ENCODE assay signal across 7 mouse cellular contexts in the genomic region with DNA sequence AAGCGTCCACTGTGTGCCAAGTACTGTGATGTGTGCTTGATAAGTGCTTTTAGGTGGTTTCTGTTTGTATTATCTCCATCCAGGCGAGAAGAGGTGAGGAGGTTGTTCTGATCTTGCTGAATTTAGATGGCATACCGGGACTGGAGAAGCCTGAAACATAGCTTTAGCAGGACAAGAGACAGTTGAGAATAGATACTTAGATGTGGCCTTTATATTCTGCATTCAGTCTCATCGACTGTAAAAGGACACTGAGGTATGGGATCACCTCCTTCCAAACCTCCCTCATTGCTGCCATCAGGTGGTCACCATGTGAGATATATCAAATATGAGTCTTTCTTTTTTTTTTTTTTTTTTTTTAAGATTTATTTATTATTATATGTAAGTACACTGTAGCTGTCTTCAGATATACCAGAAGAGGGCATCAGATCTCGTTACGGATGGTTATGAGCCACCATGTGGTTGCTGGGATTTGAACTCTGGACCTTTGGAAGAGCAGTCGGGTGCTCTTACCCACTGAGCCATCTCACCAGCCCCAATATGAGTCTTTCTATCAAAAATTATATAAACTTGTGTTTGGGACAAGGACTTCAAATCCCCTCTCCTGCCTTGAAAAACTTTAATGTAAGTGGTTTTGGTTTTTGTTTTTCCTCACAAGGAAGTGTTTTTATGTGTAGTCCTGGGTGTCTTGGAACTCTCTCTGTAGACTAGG. TPM values are rescaled to one million over a fixed set of nuclear protein-coding genes. Genes with fewer than 3 reads are reported as not detected.
A peak's percentile ranks its signal among the peaks of the same experiment; 100 is the strongest.
DNase-seq lines count a peak whose midpoint lies in the region; ATAC-seq lines count a peak whose summit lies in the region.
"Not testable (repeated sequence)": the region's sequence is repeated elsewhere in the genome, so short reads cannot be mapped to it uniquely, and the experiment has no call there.

No protein-coding gene starts in this region.

- DNase-seq in adrenal gland, adult (ENCODE audit: inconsistent age in 2 of 2, low spot score in 1 of 2), result peak; percentile 34 to 44
- DNase-seq in induced T-regulatory cell, adult 2 months (ENCODE audit: low read depth), result peak; percentile 86
- DNase-seq in retina, postnatal 1 day, result peak; percentile 60

- not testable (repeated sequence) for H3K4me1 ChIP-seq in limb, embryonic 12.5 days (replicated peaks)
- peaks cover 17% of the 10 kb centered on the region for H3K4me1 ChIP-seq in megakaryocyte, embryonic 14.5 days

- not testable (repeated sequence) for H3K27me3 ChIP-seq in limb, embryonic 12.5 days; megakaryocyte, embryonic 14.5 days (replicated peaks)

- peaks cover 25% of the 10 kb centered on the region for H3K36me3 ChIP-seq in limb, embryonic 12.5 days
- peaks cover 27% of the 10 kb centered on the region for H3K36me3 ChIP-seq in megakaryocyte, embryonic 14.5 days (replicated peaks; ENCODE audit: low read length)

- peak overlapping the region; percentile 79 for H3K4me2 ChIP-seq in limb, embryonic 12.5 days

- 40% methylated on average over 7 of the region's 7 CpGs for WGBS in limb, embryonic 12.5 days

- H3K4me3 ChIP-seq in limb, embryonic 12.5 days (replicated peaks), result peak overlapping the region; percentile 94
- peak overlapping the region; percentile 94 for H3K4me3 ChIP-seq in megakaryocyte, embryonic 14.5 days (replicated peaks)

- not testable (repeated sequence) for H3K9me3 ChIP-seq in limb, embryonic 12.5 days; megakaryocyte, embryonic 14.5 days

- peak overlapping the region; percentile 51 for H3K9ac ChIP-seq in limb, embryonic 12.5 days (replicated peaks)

- H3K27ac ChIP-seq in limb, embryonic 12.5 days, result peak overlapping the region; percentile 77

- peak; percentile 34 for ATAC-seq in common myeloid progenitor, adult 5-6 weeks (replicated peaks; ENCODE audit: low read depth, poor library complexity, severe bottlenecking)
- ATAC-seq in frontal cortex, adult (ENCODE audit: low TSS enrichment), result peak; percentile 2
- not testable (repeated sequence) for ATAC-seq in limb, embryonic 12.5 days (ENCODE audit: insufficient number of reproducible peaks, insufficient read depth, low FRiP score, low TSS enrichment, low read depth)

RNA-seq across cellular contexts. Expression of a gene that starts 0.9 kb away (rescaled TPM):
- 112 and 132 TPM in 2 replicates for total RNA-seq in common myeloid progenitor, adult 5-6 weeks (2017)
- polyA plus RNA-seq in limb, embryonic 12.5 days (2016; fragmentation: Nextera tagmentation; extraction: Ambion mirVana), result 200 TPM in 2 replicates
- 47.0 TPM in 1 of 2 replicates, not detected in the other for polyA plus RNA-seq in megakaryocyte, embryonic 14.5 days (2012; ENCODE audit: insufficient read depth, low replicate concordance)

RNA-seq across cellular contexts. Expression of a gene that starts 40.2 kb away (rescaled TPM):
- 7.3 and 7.9 TPM in 2 replicates for total RNA-seq in common myeloid progenitor, adult 5-6 weeks (2017)
- polyA plus RNA-seq in limb, embryonic 12.5 days (2016; fragmentation: Nextera tagmentation; extraction: Ambion mirVana), result 16.1 and 21.7 TPM in 2 replicates
- 0.16 TPM in 1 of 2 replicates, not detected in the other for polyA plus RNA-seq in megakaryocyte, embryonic 14.5 days (2012; ENCODE audit: insufficient read depth, low replicate concordance)

Comparison
In these comparisons a context has a peak if more than half of its experiments do, and no peak if none do; other contexts are left out.
1. RNA of a gene that starts 40.2 kb away (polyA plus RNA-seq): 16.1 to 21.7 TPM in limb, embryonic 12.5 days; 0.16 TPM in megakaryocyte, embryonic 14.5 days; every median in the first group is over 10 times any median in the second.
2. Peak in every context shown above with its lines, with median percentiles within 50 percentile points of each other: DNase-seq.